Mouse (Mus musculus) lung, embryonic 14.5 days (tissue): ENCODE measurements around the gene Myh7. TPM values are rescaled to one million over a fixed set of nuclear protein-coding genes. Genes with fewer than 3 reads are reported as not detected.

Source experiments
- ATAC-seq: fragments of 200-750 bp; cut with Nextera tagmentation; 2 replicates; pipeline ENCODE4 v1.8.0; 2017; ENCODE audit warnings: mild to moderate bottlenecking, moderate TSS enrichment, moderate library complexity; ENCODE audit not compliant: insufficient read depth
- DNase-seq: peaks from one replicate; pipeline ENCODE4 v3.0.0-alpha.2; 2015
- H3K27ac ChIP-seq: fragments of 300-500 bp; sonication (generic); 2 replicates; pipeline ENCODE4 v1.5.1; 2014; ENCODE audit warnings: low read depth, mild to moderate bottlenecking, moderate library complexity
- H3K27me3 ChIP-seq: fragments of 300-500 bp; sonication (generic); 2 replicates; pipeline ENCODE4 v1.6.1; 2014; ENCODE audit warnings: low read length, control low read depth; ENCODE audit not compliant: insufficient read depth
- H3K36me3 ChIP-seq: fragments of 300-500 bp; sonication (generic); 2 replicates; pipeline ENCODE4 v1.6.1; 2014; ENCODE audit warnings: control low read depth; ENCODE audit not compliant: insufficient read depth
- H3K4me1 ChIP-seq: fragments of 300-500 bp; sonication (generic); 2 replicates; pipeline ENCODE4 v1.6.1; 2014; ENCODE audit warnings: antibody characterized with exemption, control low read depth; ENCODE audit not compliant: insufficient read depth
- H3K4me2 ChIP-seq: fragments of 300-500 bp; sonication (generic); 2 replicates; pipeline ENCODE4 v1.6.1; 2014; ENCODE audit warnings: mild to moderate bottlenecking
- H3K4me3 ChIP-seq: fragments of 300-500 bp; sonication (generic); 2 replicates; pipeline ENCODE4 v1.5.1; 2014; ENCODE audit warnings: low read depth, low read length
- H3K9ac ChIP-seq: fragments of 300-500 bp; sonication (generic); 2 replicates; pipeline ENCODE4 v1.6.1; 2014
- H3K9me3 ChIP-seq: fragments of 300-500 bp; sonication (generic); 2 replicates; pipeline ENCODE4 v1.6.1; 2016; ENCODE audit warnings: low read depth, low read length, control low read depth
- CTCF ChIP-seq: IDR thresholded peaks from 2 replicates; pipeline ENCODE4 v1.5.1; 2016; ENCODE audit warnings: antibody characterized with exemption, low read depth
- WGBS: fragments of 180-500 bp; shearing (Covaris S2); extraction: QIAGEN DNeasy Blood & Tissue Kit; methylation state at CpG from one replicate; pipeline ENCODE4 v1.1.7; 2014; 5-methylcytosine and 5-hydroxymethylcytosine counted together
- polyA plus RNA-seq: library from polyadenylated mRNA; unstranded; fragments of >200 nt; fragmentation: Nextera tagmentation; extraction: Ambion mirVana; gene quantifications from 2 replicates; pipeline ENCODE4 v1.2.1, GENCODE M21; 2014

Gene Myh7
- polyA plus RNA-seq, 1 experiment from 2014 or later = 3.6 TPM

DNA sequence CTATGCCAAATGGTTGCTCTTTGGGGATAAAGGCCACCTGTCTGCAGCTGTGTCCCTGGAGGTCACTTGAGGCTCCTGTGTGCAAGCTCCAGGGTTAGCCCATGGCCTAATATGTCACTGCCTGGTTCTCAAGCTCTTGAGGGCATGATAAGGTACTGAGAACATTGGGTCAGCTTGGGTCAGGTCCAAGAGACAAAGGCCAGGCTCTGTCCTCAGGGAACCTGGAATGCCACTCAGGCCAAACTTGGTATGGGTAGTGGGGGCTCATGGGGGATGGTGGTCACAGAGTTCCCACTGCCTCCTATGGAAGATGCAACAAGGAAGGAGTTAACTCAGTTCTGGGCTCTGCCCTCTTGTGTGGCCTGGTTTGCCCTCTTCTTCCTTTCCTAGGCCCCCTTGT lies 26.1 kb downstream of the Myh7 start:
- no peak for TF ChIP-seq CTCF
- H3K27ac ChIP-seq = no peak overlapping the region
- H3K36me3 ChIP-seq = no peaks in the 10 kb centered on the region
- no peaks in the 10 kb centered on the region for H3K9me3 ChIP-seq
- DNase-seq (no peak), ATAC-seq (no peak)
- H3K4me3 ChIP-seq = no peak overlapping the region
- H3K9ac ChIP-seq = no peak overlapping the region
- H3K4me1 ChIP-seq = no peaks in the 10 kb centered on the region
- no peak overlapping the region for H3K4me2 ChIP-seq
- H3K27me3 ChIP-seq = no peaks in the 10 kb centered on the region

DNA sequence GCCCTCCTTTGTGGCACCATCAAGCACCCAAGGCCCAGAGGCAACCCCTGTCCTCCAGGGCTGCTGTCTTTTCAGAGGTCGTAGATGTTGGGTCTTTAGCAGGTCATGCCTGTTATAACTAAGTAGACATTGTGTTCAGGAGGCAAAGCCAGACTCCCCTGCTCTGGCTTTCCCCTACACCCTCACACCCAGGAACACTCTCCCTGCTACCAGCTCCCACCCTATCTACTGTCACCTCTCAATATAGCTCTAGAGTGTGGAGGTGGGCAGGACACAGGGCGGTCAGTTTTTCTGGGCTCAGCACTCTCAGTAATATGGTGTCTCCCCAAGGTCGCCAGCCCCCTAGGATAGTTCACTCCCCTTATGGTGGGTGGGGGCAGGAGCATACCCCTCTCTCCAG lies 26.6 kb downstream of the Myh7 start:
- TF ChIP-seq CTCF = no peak
- Histone ChIP-seq H3K4me2 (no peak overlapping the region), H3K27ac (no peak overlapping the region), H3K27me3 (no peaks in the 10 kb centered on the region), H3K36me3 (no peaks in the 10 kb centered on the region), H3K4me3 (no peak overlapping the region), H3K9me3 (no peaks in the 10 kb centered on the region), H3K4me1 (no peaks in the 10 kb centered on the region), H3K9ac (no peak overlapping the region)
- WGBS = 73% methylated on average over 3 of the region's 3 CpGs
- DNase-seq = no peak
- no peak for ATAC-seq

DNA sequence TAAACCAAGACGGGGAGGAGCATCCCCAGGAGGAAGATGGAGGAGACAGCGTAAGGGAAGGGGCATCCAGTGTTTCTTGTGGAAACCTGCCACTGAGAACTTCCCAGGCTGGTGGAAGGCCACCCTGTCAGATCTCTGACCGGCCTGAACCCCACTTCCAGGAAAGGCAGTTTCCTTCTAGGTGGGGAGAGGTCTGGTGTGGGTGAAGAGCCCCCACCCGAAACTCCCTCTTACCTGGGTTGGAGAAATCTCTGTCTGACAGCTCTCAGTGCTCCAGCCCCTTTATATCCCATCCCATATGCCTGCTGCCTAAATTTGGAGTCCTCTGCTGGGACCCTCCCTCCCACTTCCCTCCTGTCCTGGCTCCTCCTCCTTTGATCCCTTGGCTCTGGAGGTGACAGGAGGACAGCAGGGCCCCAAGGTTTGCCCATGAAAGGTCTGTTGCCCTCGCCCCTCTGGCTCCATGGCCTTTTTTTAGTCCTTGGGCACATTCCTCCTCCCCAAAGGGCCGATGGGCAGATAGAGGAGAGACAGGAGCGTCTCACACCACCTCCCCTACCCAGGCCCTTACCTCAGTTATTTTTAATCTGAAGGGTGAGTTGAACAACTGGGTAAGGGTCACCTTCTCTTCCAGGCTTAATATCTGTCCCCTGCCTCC lies 28.0 kb downstream of the Myh7 start, which contains the start of gene Myh6:
TSS of gene Myh6 (minus strand) at position 608 of the 658 bp plus-strand sequence.
- 59% methylated on average over 7 of the region's 7 CpGs for WGBS
- no peak within 1 kb of the TSS for H3K4me2 ChIP-seq
- H3K9ac ChIP-seq = no peak within 1 kb of the TSS

DNA sequence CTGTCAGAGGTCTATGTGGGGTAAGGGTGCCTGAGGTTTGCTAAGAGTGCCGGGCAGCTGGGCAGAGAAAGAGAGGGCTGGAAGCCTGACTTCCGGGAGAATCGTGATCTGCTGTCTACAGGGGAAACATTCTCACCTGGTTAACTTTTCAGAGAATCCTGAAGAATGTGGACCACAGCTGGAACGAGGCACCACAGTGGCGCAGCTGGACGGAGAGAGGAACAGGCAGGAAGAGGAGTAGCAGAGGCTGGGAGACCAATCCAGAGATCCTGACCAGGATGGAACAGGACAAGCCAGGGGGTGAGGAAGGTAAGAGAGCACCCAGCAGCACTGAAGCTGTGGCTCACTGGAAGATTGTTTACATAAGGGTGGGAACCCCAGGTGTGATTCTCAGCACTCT lies 28.8 kb downstream of the Myh7 start:
- Histone ChIP-seq H3K27ac (peak overlapping the region; percentile 2; the same call in 1 of the 2 replicates), H3K9me3 (no peaks in the 10 kb centered on the region), H3K36me3 (no peaks in the 10 kb centered on the region), H3K9ac (peak overlapping the region; percentile 7; the same call in 1 of the 2 replicates), H3K4me3 (no peak overlapping the region), H3K4me2 (no peak overlapping the region), H3K27me3 (no peaks in the 10 kb centered on the region), H3K4me1 (no peaks in the 10 kb centered on the region)
- TF ChIP-seq CTCF = no peak
- DNase-seq (no peak), ATAC-seq (no peak)
- 47% methylated on average over 6 of the region's 6 CpGs for WGBS

More for the DNA sequence above, 28.0 kb downstream of the Myh7 start, which contains the start of gene Myh6:
- peak within 1 kb of the TSS; percentile 2; the same call in 1 of the 2 replicates for H3K27ac ChIP-seq
- H3K27me3 ChIP-seq = no peaks in the 10 kb centered on the region
- no peaks in the 10 kb centered on the region for H3K4me1 ChIP-seq
- no peak within 1 kb of the TSS for H3K4me3 ChIP-seq
- ATAC-seq (no peak), DNase-seq (no peak)
- no peak for TF ChIP-seq CTCF
- no peaks in the 10 kb centered on the region for H3K36me3 ChIP-seq
- H3K9me3 ChIP-seq = no peaks in the 10 kb centered on the region

DNA sequence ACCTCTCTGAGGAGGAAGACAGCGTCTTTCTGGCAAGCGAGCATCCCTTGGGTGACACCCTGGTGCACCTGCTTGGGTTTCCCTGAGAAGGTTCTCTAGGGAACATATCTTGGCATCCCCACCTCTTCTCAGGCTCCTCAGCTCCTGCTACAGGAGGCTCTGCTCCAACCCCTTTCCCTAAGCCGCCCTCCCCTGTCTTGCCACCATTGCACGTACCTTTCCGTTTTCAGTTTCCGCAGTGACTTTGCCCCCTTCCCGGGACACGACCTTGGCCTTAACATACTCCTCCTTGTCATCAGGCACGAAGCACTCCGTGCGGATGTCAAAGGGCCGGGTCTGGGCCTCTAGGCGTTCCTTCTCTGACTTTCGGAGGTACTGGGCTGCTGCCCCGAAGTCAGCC lies 29.4 kb downstream of the Myh7 start:
- Histone ChIP-seq H3K4me2 (no peak overlapping the region), H3K9me3 (no peaks in the 10 kb centered on the region), H3K27me3 (no peaks in the 10 kb centered on the region), H3K27ac (no peak overlapping the region), H3K9ac (peak overlapping the region; percentile 7; the same call in 1 of the 2 replicates), H3K4me3 (0 out of 2 replicates have a peak overlapping the region, but pooled peaks have one; percentile 3), H3K4me1 (no peaks in the 10 kb centered on the region), H3K36me3 (no peaks in the 10 kb centered on the region)
- DNase-seq (no peak), ATAC-seq (no peak)
- 62% methylated on average over 15 of the region's 15 CpGs for WGBS
- no peak for TF ChIP-seq CTCF

DNA sequence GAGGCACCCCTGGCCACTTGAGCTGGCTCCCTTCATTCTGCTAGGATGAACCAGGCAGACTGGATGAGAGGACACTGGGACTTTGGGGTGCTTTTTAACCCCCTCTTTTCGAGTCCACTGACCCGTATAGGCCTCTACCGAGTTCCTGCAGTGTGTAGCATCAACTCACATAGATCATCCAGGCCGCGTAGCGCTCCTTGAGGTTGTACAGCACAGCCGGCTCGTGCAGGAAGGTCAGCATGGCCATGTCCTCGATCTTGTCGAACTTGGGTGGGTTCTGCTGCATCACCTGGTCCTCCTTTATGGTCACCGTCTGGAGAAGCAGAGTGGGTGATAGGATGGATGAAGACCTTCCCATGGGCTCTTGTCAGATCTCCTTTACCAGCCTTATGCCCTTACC lies 30.7 kb downstream of the Myh7 start:
- H3K27ac ChIP-seq = 0 out of 2 replicates have a peak overlapping the region, but pooled peaks have one; percentile 25
- no peak overlapping the region for H3K4me2 ChIP-seq
- H3K36me3 ChIP-seq = no peaks in the 10 kb centered on the region
- 89% methylated on average over 11 of the region's 11 CpGs for WGBS
- TF ChIP-seq CTCF = no peak
- H3K27me3 ChIP-seq = no peaks in the 10 kb centered on the region
- H3K9me3 ChIP-seq = no peaks in the 10 kb centered on the region
- H3K4me3 ChIP-seq = no peak overlapping the region
- no peak overlapping the region for H3K9ac ChIP-seq
- no peaks in the 10 kb centered on the region for H3K4me1 ChIP-seq
- DNase-seq = no peak
- no peak for ATAC-seq

DNA sequence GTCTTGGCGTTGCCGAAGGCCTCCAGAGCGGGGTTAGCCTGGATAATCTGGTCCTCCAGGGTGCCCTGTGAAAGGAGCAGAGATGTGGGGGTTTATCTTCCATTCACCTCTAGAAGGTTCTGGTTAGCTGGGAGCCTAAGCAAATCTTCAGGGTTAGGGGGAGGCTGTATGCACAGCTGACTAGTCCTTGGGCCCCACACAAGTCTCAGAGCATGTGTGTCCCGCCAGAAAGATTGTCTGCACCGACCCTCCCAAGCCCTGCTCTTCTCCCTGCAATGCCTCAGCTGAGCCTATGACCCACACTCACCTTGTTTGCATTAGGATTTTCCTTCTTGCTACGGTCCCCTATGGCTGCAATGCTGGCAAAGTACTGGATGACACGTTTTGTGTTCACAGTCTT lies 31.7 kb downstream of the Myh7 start:
- H3K27me3 ChIP-seq = no peaks in the 10 kb centered on the region
- H3K4me3 ChIP-seq = no peak overlapping the region
- H3K36me3 ChIP-seq = no peaks in the 10 kb centered on the region
- no peak for TF ChIP-seq CTCF
- no peaks in the 10 kb centered on the region for H3K4me1 ChIP-seq
- 78% methylated on average over 7 of the region's 7 CpGs for WGBS
- H3K9ac ChIP-seq = peak overlapping the region; percentile 16; the same call in 1 of the 2 replicates
- no peaks in the 10 kb centered on the region for H3K9me3 ChIP-seq
- no peak overlapping the region for H3K4me2 ChIP-seq
- ATAC-seq = no peak
- no peak overlapping the region for H3K27ac ChIP-seq
- no peak for DNase-seq

DNA sequence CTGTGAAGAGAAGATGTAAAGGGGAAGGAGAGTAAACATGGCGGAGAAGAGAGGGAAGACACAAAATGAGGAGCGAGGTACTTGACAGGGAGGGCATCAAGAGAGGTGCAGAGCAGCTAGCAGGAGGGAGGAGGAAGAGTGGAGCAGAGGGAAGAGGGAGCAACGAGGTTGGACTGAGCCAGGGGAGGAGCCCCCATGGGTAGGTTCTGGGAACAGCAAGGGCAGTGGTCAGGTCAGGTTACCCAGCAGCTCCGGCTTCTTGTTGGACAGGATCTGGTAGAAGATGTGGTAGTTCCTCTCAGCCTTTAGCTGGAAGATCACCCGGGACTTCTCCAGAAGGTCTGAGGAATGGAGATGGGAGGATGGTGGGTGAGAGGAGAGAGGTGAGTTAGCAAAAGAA lies 32.9 kb downstream of the Myh7 start:
- Histone ChIP-seq H3K27me3 (no peaks in the 10 kb centered on the region), H3K9ac (no peak overlapping the region), H3K4me1 (no peaks in the 10 kb centered on the region), H3K4me3 (no peak overlapping the region), H3K4me2 (no peak overlapping the region), H3K27ac (no peak overlapping the region), H3K36me3 (no peaks in the 10 kb centered on the region), H3K9me3 (no peaks in the 10 kb centered on the region)
- DNase-seq (no peak), ATAC-seq (no peak)
- 66% methylated on average over 5 of the region's 5 CpGs for WGBS
- TF ChIP-seq CTCF = no peak
